Mouse (Mus musculus): ENCODE results near the gene Kyat3.
A peak's percentile ranks its signal among the peaks of the same experiment; 100 is the strongest.
"Not testable (repeated sequence)": the region's sequence is repeated elsewhere in the genome, so short reads cannot be mapped to it uniquely, and the experiment has no call there.

The Kyat3 gene

GRCm38 (mm10) chr3:142700442-142701322 is at the start of gene Kyat3:
Gene Kyat3, plus strand, starts transcription at chr3:142701051.
- peak; percentile 98 for DNase-seq (ENCODE audit: low spot score)

- DNase-seq (ENCODE audit: low spot score), result no peak
Measured at GRCm38 (mm10) chr3:142664723-142665122, 36.1 kb upstream of the Kyat3 start.

- peak; percentile 10 for DNase-seq (ENCODE audit: low spot score)
Measured at GRCm38 (mm10) chr3:142674607-142675006, 26.2 kb upstream of the Kyat3 start.

GRCm38 (mm10) chr3:142687939-142688338 is 12.9 kb upstream of the Kyat3 start:
- DNase-seq (ENCODE audit: low spot score), result no peak

GRCm38 (mm10) chr3:142688353-142688752 is 12.5 kb upstream of the Kyat3 start:
- no peak for DNase-seq (ENCODE audit: low spot score)

GRCm38 (mm10) chr3:142696517-142696916 is 4.3 kb upstream of the Kyat3 start:
- no peak for DNase-seq (ENCODE audit: low spot score)

- peak; percentile 15 for DNase-seq (ENCODE audit: low spot score)
Measured at GRCm38 (mm10) chr3:142701407-142701989, 647 bp downstream of the Kyat3 start.

GRCm38 (mm10) chr3:142706581-142707444 is 6.0 kb downstream of the Kyat3 start:
- no peak for DNase-seq (ENCODE audit: low spot score)

- DNase-seq (ENCODE audit: low spot score), result not testable (repeated sequence)
Measured at GRCm38 (mm10) chr3:142708181-142708848, 7.5 kb downstream of the Kyat3 start.

- DNase-seq (ENCODE audit: low spot score), result peak; percentile 86
Measured at GRCm38 (mm10) chr3:142708849-142709419, 8.1 kb downstream of the Kyat3 start.

GRCm38 (mm10) chr3:142710360-142711007 is 9.6 kb downstream of the Kyat3 start:
- peak; percentile 66 for DNase-seq (ENCODE audit: low spot score)

GRCm38 (mm10) chr3:142711372-142711771 is 10.5 kb downstream of the Kyat3 start:
- DNase-seq (ENCODE audit: low spot score), result no peak

- not testable (repeated sequence) for DNase-seq (ENCODE audit: low spot score)
Measured at GRCm38 (mm10) chr3:142712401-142713040, 11.7 kb downstream of the Kyat3 start.

- peak; percentile 4 for DNase-seq (ENCODE audit: low spot score)
Measured at GRCm38 (mm10) chr3:142725481-142725880, 24.6 kb downstream of the Kyat3 start.

GRCm38 (mm10) chr3:142725969-142726672 is 25.3 kb downstream of the Kyat3 start:
- DNase-seq (ENCODE audit: low spot score), result no peak

- no peak for DNase-seq (ENCODE audit: low spot score)
Measured at GRCm38 (mm10) chr3:142734291-142734690, 33.4 kb downstream of the Kyat3 start.

- no peak for DNase-seq (ENCODE audit: low spot score)
Measured at GRCm38 (mm10) chr3:142740896-142741295, 40.0 kb downstream of the Kyat3 start.

- DNase-seq (ENCODE audit: low spot score), result peak; percentile 79
Measured at GRCm38 (mm10) chr3:142743973-142744898, 43.4 kb downstream of the Kyat3 start.

GRCm38 (mm10) chr3:142745076-142745475 is 44.2 kb downstream of the Kyat3 start:
- DNase-seq (ENCODE audit: low spot score), result no peak
